Mouse (Mus musculus) liver, embryonic 14.5 days (tissue): Measurements from ENCODE around the gene Kcna7.

Source experiments
- CTCF ChIP-seq: IDR thresholded peaks from 2 replicates; pipeline ENCODE4 v1.5.1; 2016; ENCODE audit warnings: antibody characterized with exemption, low read depth, control low read depth
- EP300 ChIP-seq: IDR thresholded peaks from 2 replicates; pipeline ENCODE4 v1.6.1; 2016; ENCODE audit warnings: antibody characterized with exemption, low read depth

DNA sequence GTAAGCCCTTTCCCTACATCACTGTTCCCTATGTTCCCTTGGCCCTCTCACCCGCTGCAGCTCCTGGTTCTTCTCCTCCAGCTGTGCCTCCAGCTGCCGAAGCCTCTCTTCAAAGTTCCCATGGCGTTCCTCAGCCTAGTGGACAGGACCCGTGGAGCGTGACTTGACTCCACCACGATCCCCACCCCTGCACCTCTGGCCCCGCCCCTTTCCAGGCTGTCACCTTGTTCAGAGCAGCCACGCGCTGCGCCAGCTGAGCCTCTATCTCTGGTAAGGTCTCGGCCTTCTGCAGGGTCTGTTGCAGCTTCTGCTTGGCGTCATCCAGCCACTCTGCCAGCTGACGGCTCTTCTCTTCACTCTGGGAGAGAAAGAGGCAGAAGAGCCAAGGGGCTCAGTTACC, 49.4 kb upstream of the Kcna7 start:
- TF ChIP-seq CTCF (no peak), EP300 (no peak)
